Mouse (Mus musculus) left cerebral cortex, adult 2 months (tissue): ENCODE measurements around the gene Tacr1. TPM values are rescaled to one million over a fixed set of nuclear protein-coding genes. Genes with fewer than 3 reads are reported as not detected.

Experiments used
- DNase-seq, 2 experiments: peaks; one replicate each; pipeline ENCODE4 v3.0.0; 2021 to 2022; ENCODE audit warnings: low spot score in 2 of 2, mixed read lengths in 1 of 2; ENCODE audit errors: extremely low spot score in 1 of 2
- H3K27ac ChIP-seq: fragments of 200-600 bp; 2 replicates; pipeline ENCODE4 v1.8.1; 2022
- H3K4me3 ChIP-seq: fragments of 200-600 bp; 2 replicates; pipeline ENCODE4 v1.8.1; 2022
- CTCF ChIP-seq: fragments of 200-600 bp; IDR thresholded peaks from 2 replicates; pipeline ENCODE4 v1.8.1; 2022; ENCODE audit warnings: antibody characterized with exemption, mild to moderate bottlenecking, moderate library complexity
- intact Hi-C: fragments of 180-260 bp; cut with DNase I; formaldehyde crosslinking; loops from one replicate; pipeline ENCODE4 v1.15.1; 2025
- total RNA-seq, 2 experiments: library from RNA; stranded (reverse); gene quantifications; 2 replicates each; pipeline ENCODE4 v1.2.3; 2021

The Tacr1 gene
- total RNA-seq, 2 experiments from 2014 or later, result 2.0 to 3.5 TPM

GRCm38 (mm10) chr6:82549270-82549669 lies 147.1 kb downstream of the Tacr1 start:
- no peak overlapping the region for H3K4me3 ChIP-seq
- no peak overlapping the region for H3K27ac ChIP-seq
- peak; percentile 26 for TF ChIP-seq CTCF
- intact Hi-C loops, result no loop called here
- no peak for DNase-seq

- Histone ChIP-seq H3K27ac (no peak overlapping the region), H3K4me3 (no peak overlapping the region)
- TF ChIP-seq CTCF, result no peak
- intact Hi-C loops, result no loop called here
- DNase-seq, result no peak
Observed at GRCm38 (mm10) chr6:82575445-82575844, 173.3 kb downstream of the Tacr1 start.

GRCm38 (mm10) chr6:82585396-82585795 lies 183.3 kb downstream of the Tacr1 start:
- DNase-seq, result no peak
- H3K27ac ChIP-seq, result no peak overlapping the region
- TF ChIP-seq CTCF, result no peak
- no peak overlapping the region for H3K4me3 ChIP-seq
- intact Hi-C loops, result no loop called here

- intact Hi-C loops, result no loop called here
- TF ChIP-seq CTCF, result no peak
- Histone ChIP-seq H3K27ac (no peak overlapping the region), H3K4me3 (no peak overlapping the region)
- DNase-seq, result no peak
Observed at GRCm38 (mm10) chr6:82589387-82589786, 187.3 kb downstream of the Tacr1 start.

GRCm38 (mm10) chr6:82595461-82596090 lies 193.4 kb downstream of the Tacr1 start:
- no peak for DNase-seq
- Histone ChIP-seq H3K4me3 (no peak overlapping the region), H3K27ac (no peak overlapping the region)
- TF ChIP-seq CTCF, result no peak
- intact Hi-C loops, result no loop called here

- TF ChIP-seq CTCF, result no peak
- no peak for DNase-seq
- intact Hi-C loops, result loop anchor here (1.0 to 5.0 kb wide), 2 partner anchors 481 to 627 kb away; no protein-coding TSS in a partner anchor
- Histone ChIP-seq H3K4me3 (no peak overlapping the region), H3K27ac (no peak overlapping the region)
Observed at GRCm38 (mm10) chr6:82603228-82603627, 201.1 kb downstream of the Tacr1 start.

- DNase-seq, result peak; percentile 49 to 57
- intact Hi-C loops, result loop anchor here (1.0 to 5.0 kb wide), 2 partner anchors 481 to 627 kb away; no protein-coding TSS in a partner anchor
- H3K4me3 ChIP-seq, result no peak overlapping the region
- H3K27ac ChIP-seq, result no peak overlapping the region
- peak; percentile 87 for TF ChIP-seq CTCF
Observed at GRCm38 (mm10) chr6:82603665-82604064, 201.5 kb downstream of the Tacr1 start.

GRCm38 (mm10) chr6:82604791-82605190 lies 202.7 kb downstream of the Tacr1 start:
- DNase-seq, result no peak
- no peak for TF ChIP-seq CTCF
- no peak overlapping the region for H3K27ac ChIP-seq
- intact Hi-C loops, result loop anchor here (5.0 kb wide), 2 partner anchors 98 to 482 kb away; no protein-coding TSS in a partner anchor
- H3K4me3 ChIP-seq, result no peak overlapping the region

- Histone ChIP-seq H3K4me3 (no peak overlapping the region), H3K27ac (no peak overlapping the region)
- intact Hi-C loops, result loop anchor here (5.0 kb wide), 1 partner anchor 94 kb away; no protein-coding TSS in a partner anchor
- no peak for TF ChIP-seq CTCF
- no peak for DNase-seq
Observed at GRCm38 (mm10) chr6:82608756-82609155, 206.6 kb downstream of the Tacr1 start.

GRCm38 (mm10) chr6:82609339-82609926 lies 207.3 kb downstream of the Tacr1 start:
- intact Hi-C loops, result loop anchor here (5.0 kb wide), 1 partner anchor 93 kb away; no protein-coding TSS in a partner anchor
- no peak overlapping the region for H3K27ac ChIP-seq
- no peak overlapping the region for H3K4me3 ChIP-seq
- no peak for DNase-seq
- no peak for TF ChIP-seq CTCF
